Mouse (Mus musculus): ENCODE data around the gene Eif1ad.
"Not testable (repeated sequence)": the region's sequence is repeated elsewhere in the genome, so short reads cannot be mapped to it uniquely, and the experiment has no call there.

Eif1ad gene

DNA sequence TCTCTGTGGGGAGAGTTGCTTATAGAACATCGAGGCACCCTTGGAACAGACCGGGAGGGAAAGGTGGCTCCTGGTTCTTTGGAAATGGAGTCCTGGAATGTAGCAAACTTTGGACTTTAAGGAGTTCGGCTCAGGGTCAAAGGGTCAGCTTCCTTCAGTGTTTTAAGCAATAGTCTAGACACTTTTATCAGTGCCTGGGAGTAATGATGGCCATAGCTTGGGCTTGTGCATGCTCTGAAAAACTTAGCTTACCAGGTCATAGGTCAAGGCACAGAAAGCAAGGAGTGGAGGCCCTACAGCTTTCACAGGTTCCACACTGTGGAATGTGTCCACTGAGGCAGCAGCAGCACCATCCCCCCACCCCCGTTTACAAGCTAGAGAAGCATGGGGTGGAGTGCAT lies 8.2 kb downstream of the Eif1ad start:
- no peak for DNase-seq (ENCODE audit: low read depth, low spot score)

DNA sequence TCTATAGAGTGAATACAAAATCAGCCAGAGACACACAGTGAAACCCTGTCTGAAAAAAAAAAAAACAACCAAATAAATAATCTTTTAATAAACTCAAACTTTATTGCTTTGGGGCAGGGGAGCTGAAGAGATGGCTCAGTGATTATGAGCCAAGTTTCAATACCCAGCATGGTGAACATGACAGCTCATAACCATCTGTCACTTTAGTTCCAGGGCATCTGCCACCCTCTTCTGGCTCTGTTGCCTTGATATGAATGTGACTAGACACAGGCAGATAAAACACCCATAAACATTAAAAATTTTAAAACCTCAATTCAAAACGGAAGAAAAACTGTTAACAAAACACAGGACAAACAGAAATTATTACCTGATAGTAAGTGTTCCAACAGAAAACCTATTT lies 10.9 kb downstream of the Eif1ad start:
- no peak for DNase-seq (ENCODE audit: low read depth, low spot score)

DNA sequence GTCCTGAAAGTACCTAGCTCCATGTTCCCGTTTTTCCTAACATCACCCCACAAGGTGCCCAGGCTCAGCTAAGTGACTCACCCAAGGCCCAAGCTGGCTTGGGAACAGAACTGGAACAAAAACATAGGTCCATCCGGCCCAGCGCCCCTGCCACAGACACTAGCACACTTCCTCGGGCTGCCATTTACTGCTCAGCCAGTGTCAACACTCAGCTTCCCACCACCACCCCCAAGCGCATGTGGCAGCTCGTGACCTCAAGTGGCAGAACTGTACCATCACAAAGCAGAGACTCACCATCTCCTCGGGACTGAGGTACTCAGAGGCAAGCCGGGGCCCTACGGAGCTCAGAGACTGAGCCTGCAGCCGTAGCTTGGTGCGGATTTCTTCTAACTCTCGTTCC lies 16.8 kb downstream of the Eif1ad start:
- no peak for DNase-seq (ENCODE audit: low read depth, low spot score)

DNA sequence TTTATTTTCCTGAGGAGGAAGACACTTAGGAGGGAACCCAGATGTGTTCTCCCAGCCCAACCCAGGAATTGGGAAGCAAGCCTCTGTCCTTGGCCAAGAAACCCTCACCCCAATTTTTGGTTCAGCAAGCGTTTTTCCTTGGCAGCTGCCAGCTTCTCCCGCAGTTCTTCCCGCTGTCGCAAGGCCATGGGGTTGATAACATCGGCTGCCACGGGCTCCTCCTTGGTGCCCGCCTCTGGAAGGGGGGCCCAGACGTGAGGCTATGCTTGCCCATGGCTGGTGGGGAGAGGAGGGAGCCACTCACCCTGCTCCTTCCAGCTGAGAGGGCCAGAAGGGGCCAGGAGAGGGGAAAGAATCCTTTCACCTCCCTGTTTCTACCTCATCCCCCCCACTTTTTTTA lies 18.2 kb downstream of the Eif1ad start:
- DNase-seq (ENCODE audit: low read depth, low spot score), result no peak

DNA sequence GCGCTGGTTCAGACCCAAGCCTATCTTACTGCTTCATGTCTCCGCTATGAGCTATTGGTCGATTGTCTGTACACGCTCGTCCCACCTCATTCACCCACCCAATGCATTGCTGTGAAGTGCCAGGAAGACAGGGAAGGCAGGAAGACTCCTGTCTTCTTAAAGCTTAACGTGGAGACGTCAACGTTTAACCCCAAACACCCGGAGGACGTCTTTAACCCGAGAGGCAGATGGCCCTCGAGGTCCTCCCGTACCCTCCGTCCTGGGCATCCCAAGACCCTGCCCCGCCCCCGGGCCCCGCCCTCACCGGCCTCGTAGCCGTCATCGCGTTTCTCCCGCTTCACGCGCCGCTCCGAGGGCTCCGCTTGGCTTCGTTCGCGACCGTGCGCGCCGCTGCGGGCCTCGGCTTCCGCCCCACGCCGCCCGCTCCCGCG lies 21.5 kb downstream of the Eif1ad start:
- peak; percentile 55 for DNase-seq (ENCODE audit: low read depth, low spot score)

DNA sequence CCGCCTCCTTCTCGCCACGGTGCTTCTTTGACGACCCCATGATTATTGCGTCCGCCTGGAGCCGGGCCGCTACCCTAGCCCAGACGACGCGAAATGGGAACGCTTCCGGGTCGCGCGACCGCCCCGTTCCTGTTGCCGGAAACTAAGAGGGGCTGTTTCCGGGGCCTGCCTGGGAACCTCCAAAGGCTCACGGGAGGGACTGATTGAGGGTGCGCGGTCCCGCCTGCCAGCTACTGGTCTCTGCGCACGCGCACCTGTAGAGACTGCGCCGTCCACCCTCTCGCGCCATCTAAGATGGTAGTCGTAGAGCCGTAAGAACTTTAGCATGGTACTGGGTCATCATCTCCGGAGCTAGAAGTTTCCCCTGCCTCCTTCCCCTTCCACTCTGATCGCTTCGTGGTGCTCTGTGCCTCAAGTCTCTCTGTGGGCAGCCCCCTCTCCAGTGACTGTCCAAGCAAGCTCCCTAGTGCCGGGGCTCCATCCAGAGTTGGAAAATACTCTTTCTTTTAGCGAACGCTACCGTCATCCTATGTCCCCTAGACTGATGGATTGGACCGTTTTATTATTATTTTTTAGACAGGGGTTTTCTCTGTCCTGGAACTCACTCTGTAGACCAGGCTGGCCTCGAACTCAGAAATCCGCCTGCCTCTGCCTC lies 22.2 kb downstream of the Eif1ad start, which contains the start of gene Sart1:
Sart1 (minus strand) TSS at position 116 of the 655 bp plus-strand sequence.
- peak; percentile 98 for DNase-seq (ENCODE audit: low read depth, low spot score)

DNA sequence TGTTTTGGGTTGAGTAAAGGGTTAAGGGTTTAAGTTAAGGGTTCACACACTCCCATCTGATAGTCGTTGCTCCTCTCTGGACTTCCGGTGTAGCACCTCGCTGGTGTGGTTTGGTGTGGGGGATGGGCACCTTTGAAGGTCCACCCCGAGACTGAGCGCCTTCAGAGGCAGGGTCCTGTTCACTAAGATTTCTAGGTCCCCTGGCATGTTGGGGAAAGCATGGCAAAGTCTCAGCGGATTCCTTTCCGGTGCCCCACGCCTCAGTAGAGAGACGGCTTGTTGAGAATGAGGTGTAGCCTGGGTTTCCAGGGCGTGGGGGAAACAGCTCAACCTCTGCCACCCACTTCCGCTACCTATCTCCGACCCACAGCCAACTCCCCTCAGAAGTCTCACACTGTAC lies 23.1 kb downstream of the Eif1ad start:
- DNase-seq (ENCODE audit: low read depth, low spot score), result peak; percentile 46

DNA sequence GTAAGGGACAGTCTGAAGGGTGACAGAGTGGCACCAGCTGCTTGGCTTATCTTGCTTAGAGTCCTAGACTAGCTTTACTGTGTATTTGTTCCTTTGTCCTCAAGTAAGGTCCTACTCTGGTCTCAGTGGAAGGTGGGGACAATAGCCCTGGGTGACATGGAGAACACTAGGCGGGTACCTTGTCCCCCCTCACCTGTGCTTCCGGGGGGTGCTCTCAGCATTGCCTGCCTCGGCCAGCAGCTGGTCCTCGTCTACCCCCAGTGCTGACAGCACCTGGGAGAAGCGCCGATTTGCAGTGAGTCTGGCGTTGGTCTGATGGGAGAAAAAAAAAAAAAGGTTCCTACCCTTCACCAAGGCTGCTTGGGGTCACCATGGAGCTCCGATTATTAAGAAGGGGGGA lies 23.9 kb downstream of the Eif1ad start:
- DNase-seq (ENCODE audit: low read depth, low spot score), result no peak

DNA sequence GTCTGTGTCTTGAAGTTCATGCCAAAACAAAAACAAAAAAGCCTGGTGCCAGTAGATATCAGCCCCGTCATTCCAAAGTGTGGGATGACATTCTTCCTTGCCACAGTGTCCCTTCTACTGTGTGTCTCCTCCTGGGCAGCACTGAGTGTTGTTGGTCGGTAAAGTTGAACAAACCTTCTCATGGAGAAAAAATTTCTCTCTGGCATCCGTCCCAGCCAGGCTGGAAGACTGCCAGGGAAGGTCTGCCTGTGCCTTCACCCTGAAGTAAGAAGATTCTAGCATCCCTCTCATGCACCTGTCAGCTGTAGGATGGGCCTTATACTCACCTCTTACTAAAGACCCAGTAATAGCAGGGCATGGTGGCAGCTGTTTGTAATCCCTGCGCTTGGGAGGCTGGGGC lies 26.4 kb downstream of the Eif1ad start:
- peak; percentile 86 for DNase-seq (ENCODE audit: low read depth, low spot score)

DNA sequence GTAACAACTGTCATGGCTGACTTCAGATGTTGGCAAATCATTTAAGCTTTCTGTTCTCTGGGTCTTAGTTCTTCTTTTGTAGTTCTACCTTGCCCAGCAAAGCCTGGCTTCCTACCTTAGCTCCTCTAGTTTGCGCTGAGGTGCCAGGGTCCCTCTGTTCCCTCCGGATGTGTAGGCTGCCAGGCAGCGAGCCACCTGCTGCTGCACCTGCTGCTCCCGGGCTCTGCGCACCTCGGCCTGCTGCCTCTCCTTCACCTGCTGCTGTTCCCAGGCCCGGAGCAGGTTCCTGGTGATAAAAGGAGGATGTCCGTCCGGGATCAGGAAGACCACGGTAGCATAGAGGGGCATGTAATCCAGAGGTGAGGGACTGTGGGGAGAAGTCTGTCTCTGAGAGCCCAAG lies 27.6 kb downstream of the Eif1ad start:
- no peak for DNase-seq (ENCODE audit: low read depth, low spot score)

DNA sequence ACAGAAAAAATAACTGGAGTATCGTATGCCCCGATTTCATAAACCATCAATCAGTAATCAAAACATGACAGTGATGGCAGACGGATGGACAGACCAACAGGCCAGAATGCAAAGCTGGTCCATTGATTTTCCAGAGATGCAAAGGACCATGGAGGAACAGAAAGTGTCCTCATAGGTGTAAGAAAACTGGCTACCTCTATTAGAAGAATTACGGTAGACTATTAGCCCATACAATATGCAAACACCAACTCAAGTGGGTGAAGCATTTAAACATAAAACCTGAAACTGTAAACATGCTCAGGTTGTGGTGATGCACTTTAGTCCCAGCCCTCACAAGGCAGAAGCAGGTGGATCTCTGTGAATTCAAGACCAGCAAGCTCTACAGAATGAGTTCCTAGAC lies 28.8 kb downstream of the Eif1ad start:
- DNase-seq (ENCODE audit: low read depth, low spot score), result no peak

DNA sequence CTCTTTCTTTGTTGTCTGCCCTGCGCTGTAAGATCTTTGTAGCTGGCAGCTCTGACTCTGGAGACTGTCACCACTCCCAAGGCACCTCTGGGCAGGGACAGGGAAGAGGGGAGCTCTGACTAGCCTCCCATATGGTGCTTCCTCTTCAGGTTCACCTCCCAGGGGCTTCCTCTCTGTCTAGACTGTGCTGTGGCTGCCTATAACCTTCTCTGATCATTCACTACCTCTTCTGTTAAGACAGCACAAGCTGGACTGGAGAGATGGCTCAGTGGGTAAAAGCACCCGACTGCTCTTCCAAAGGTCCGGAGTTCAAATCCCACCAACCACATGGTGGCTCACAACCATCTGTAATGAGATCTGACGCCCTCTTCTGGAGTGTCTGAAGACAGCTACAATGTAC lies 34.5 kb downstream of the Eif1ad start:
- not testable (repeated sequence) for DNase-seq (ENCODE audit: low read depth, low spot score)

DNA sequence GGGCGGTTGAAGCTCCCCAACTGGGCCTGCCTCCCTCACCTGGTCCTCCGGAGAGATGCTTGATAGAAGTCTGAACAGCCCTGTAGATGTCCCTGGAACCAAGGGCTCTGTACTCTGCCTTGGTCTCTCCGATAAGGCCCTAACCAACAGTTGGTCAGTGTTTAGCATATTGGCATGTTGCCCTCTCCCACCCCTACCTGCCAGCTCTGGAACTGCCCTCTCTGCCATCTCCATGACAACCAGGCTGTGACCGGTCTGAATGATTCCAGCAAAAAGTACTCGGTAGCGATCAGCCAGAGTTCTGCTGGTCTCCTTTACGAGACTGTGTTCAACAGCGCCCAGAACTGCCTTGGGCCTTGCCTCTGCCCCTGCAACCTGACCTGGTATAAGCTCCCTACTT lies 35.8 kb downstream of the Eif1ad start, which contains the start of gene Tsga10ip:
Tsga10ip (minus strand) TSS at position 234 of the 400 bp plus-strand sequence.
- DNase-seq (ENCODE audit: low read depth, low spot score), result no peak

DNA sequence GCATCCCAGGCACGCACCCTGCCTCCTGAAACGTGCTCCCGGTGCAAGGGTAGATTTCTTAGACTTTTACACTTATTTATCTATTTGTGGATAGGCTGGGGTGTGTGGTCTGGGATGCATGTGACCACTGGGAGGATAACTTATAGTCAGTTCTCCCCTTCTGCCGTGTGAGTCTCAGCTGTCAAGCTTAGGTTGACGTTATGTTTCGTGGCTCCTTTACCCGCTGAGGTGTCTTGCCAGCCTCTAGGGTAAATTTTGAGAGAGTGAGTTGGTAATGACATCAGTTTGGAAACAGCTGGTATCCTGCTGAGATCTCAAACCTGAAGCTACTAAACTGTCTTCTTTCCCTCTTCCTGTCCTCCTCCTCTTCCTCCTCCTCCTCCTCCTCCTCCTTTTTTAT lies 39.4 kb downstream of the Eif1ad start:
- DNase-seq (ENCODE audit: low read depth, low spot score), result no peak

DNA sequence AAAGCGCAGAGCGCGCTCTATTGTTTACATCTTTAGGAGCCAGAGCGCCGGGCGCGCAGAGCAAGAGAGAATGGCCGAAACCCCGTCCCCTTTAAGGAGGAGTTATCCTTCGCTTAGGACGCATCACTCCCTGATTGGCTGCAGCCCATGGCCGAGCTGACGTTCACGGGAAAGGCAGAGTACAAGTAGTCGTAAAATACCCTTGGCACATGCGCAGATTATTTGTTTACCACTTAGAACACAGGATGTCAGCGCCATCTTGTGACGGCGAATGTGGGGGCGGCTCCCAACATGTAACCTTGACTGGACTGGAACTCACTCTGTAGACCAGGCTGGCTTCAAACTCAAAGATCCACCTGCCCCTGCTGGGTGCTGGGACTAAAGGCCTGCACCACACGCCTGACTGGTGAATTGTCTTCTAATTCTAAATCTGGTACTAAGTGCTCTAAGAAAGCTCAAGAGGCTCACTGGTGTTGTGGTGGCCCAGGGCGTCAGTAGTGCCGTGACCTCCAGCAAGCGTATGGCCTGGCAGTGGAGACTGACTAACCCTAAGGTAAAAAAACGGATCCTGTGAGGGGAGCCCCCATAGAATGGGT lies 40.1 kb downstream of the Eif1ad start:
- not testable (repeated sequence) for DNase-seq (ENCODE audit: low read depth, low spot score)

DNA sequence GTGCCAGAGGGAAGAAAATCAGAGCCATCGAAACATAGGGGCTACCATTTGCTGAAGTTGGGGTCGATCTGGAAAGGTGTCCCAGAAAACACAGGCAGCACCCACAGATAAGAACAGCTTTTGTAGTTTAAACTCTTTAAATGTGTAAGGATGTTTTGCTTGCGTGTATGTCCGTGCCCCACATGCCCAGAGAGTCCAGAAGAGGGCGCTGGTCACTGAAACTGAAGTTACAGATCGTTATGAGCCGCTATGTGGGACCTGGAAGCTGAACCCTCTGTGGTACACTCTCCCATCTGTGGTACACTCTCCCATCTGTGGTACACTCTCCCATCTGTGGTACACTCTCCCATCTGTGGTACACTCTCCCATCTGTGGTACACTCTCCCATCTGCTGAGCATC lies 40.6 kb downstream of the Eif1ad start:
- no peak for DNase-seq (ENCODE audit: low read depth, low spot score)

DNA sequence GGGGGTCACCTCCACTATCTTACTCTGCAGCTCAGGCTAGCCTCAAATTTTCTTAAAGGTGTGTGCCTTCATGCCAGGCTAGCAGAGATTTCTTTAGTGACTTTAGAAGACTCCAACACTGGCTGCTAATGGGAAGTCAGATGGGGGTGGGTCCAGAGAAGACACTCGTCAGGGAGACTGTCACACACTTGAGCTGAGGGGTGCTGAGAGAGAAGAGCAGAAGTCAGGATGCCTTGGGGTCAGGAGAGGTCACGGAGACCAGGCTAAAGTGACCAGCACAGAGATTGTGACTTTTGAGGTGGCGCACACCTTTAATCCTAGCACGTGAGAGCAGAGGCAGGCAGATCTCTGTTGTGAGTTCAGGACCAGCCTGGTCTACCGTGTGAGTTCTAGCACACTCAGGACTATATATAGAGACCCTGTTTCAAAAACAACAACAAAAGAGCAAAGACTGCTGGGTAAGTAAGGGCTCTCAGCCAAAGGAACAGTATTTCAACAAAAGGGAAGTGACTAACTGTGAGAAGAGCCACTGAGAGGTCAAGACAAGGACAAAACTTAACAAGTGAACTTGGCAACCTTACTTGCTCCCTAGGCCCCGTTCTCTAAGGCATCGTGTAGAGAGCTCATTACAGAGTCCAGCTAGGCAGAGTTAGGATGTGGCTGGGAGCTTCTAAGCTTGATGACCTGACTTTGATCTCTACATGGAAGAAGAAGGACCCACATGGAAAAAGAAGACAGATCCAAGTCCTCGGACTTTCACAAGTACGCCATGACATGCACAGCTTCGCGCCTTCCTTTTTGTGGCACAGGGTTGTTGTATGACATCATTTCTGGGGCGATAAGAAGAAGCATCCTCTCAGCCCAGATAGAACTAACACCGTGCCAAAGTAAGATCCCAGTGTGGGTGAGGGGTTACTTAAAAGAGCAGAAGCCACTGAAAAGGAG lies 41.8 kb downstream of the Eif1ad start:
- DNase-seq (ENCODE audit: low read depth, low spot score), result peak; percentile 49

DNA sequence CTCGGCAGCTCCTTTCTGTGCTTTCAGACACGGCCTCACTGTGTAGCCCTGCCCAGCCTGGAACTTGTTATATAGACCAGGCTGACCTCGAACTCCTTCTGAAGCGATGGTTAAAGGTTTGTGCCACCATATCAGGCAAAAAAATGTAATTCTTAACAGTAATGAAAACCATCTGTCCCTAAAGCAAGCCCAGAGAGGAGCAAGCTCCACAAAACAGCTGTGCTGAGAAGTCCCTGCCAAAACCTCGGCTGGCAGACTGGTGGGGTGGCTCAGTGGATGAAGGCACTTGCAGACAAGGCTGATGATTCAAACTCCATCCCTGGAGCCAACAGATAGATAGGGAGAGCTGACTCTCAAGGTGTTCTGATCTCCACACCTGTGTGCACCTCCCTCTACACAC lies 42.5 kb downstream of the Eif1ad start:
- peak; percentile 89 for DNase-seq (ENCODE audit: low read depth, low spot score)

DNA sequence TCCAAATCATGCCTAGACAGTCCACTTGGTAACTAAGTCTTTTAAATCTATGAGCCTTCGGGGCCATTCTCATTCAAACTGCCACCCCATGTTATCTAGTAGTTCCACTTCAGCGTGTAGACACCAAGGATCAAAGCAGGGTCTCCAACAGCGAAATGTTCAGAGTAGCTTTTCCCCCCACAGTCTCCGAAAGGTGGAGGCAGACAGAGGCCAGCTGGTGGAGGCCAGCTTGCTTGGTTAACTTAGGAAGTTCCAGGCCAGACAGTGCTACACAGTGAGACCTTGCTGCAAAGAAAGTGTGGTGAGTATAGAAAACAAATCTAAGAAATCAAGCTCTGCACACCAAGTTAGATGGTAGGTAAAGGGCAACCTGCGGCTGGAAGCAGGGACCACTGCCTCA lies 44.1 kb downstream of the Eif1ad start:
- DNase-seq (ENCODE audit: low read depth, low spot score), result no peak

DNA sequence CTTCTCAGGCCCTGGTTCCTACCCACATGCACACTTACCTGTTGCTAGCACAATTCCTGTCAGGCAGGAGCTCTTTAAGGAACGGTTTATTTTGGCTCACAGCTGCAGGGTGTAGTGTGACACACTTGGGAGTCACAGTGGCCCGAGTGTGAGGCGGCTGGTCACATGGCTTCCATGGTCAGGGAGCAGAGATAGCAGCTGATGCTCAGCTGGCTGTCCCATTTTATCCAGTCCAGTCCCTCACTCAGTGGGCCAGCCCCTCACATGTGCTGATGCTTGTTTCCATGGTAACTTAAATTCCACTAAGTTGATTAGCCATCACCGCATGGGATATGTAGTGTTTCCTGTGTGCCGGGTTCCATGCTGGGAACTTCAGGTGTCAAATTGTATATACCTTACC lies 45.4 kb downstream of the Eif1ad start:
- DNase-seq (ENCODE audit: low read depth, low spot score), result no peak

DNA sequence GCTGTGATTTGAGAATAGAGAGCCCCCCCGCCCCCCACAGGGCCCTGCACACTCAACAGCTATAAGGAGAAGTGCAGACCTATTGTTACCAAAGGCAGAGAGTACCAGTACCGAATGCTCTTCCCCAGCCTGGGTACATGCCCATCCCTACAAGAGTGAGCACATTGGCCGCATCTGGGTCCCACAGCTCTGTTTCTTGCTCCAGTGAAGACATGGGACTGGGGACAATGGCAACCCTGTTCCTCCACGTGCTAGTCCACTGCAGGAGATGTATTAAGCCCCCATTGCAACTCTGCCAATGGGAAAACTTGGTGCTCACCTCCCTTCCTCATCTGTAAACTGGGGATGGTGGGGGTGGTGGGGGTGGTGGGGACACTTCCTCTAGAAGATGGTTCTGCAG lies 47.3 kb downstream of the Eif1ad start:
- DNase-seq (ENCODE audit: low read depth, low spot score), result no peak

DNA sequence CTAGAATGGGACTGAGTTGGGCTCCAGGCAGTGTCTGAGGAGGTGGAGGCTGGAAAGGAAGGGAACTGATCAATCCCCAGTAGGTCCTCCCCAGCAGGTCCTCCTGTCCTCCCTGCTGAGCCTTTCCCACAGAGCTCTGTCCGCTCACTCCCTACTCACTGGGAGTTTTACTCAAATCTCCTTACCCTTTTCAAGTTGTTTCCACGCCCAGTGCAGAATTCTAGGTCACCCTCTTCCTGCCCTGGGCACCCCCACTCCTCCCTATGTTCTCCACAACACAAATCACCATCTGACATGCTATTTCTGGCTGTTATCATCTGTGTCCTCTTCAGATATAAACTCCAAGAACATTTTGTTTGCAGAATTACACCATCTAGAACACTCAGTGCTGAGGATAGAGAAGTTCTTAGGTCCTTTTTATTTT lies 48.0 kb downstream of the Eif1ad start:
- DNase-seq (ENCODE audit: low read depth, low spot score), result no peak
